In genomic region chr3:40693435-40693834, GRCm38 (mm10) we compare ENCODE assay signal across 19 mouse cellular contexts. TPM values are rescaled to one million over a fixed set of nuclear protein-coding genes. Genes with fewer than 3 reads are reported as not detected.
"Had no signal": no experiment of that assay in that cellular context is flagged by ENCODE, and none has a peak within 500 bp of the region (broad histone marks: within the 10 kb centered on the region; RNA-seq: fewer than 3 reads in every experiment).

No protein-coding gene starts in this region.

- H3K4me3 ChIP-seq: layer of hippocampus, adult 2 months; limb, embryonic 10.5 days; liver, embryonic 15.5 days; midbrain, embryonic 10.5 days; myocyte; neural tube, embryonic 15.5 days had no signal

- ATAC-seq: lung, postnatal 0 days had no signal

- DNase-seq: kidney, postnatal 10 days; kidney, postnatal 4 days; lung, adult 2 months; lung, postnatal 36 days; midbrain, embryonic 14.5 days; right cerebral cortex, adult 18-20 months; right cerebral cortex, postnatal 25 days; thymus, postnatal 4 days had no signal

- H3K27ac ChIP-seq: layer of hippocampus, adult 2 months; limb, embryonic 10.5 days; liver, embryonic 15.5 days; midbrain, embryonic 10.5 days; neural tube, embryonic 15.5 days; stomach, postnatal 0 days had no signal

- H3K4me2 ChIP-seq: liver, embryonic 11.5 days; liver, embryonic 15.5 days; neural tube, embryonic 15.5 days had no signal

- H3K27me3 ChIP-seq: liver, embryonic 15.5 days; neural tube, embryonic 15.5 days had no signal

- H3K9ac ChIP-seq: liver, embryonic 15.5 days; neural tube, embryonic 15.5 days had no signal

- H3K36me3 ChIP-seq: liver, embryonic 15.5 days had no signal

- H3K4me1 ChIP-seq: limb, embryonic 10.5 days; neural tube, embryonic 15.5 days had no signal

- H3K9me3 ChIP-seq: limb, embryonic 10.5 days; liver, embryonic 15.5 days; midbrain, embryonic 10.5 days; neural tube, embryonic 15.5 days had no signal

RNA-seq across cellular contexts. Expression of gene Slc25a31, which starts 15.2 kb away (rescaled TPM):
- total RNA-seq: megakaryocyte progenitor cell, adult 5-6 weeks had no signal
- polyA plus RNA-seq: myocyte; small intestine, adult 2 months; stomach, postnatal 0 days had no signal
